Mouse (Mus musculus): Measurements from ENCODE around the gene Gins2. TPM values are rescaled to one million over a fixed set of nuclear protein-coding genes. Genes with fewer than 3 reads are reported as not detected.

Gene Gins2
- polyA plus RNA-seq, 1 experiment: 11.2 TPM

- Histone ChIP-seq H3K27me3 (ENCODE audit: control insufficient read depth, insufficient read depth, insufficient read length) (no peaks in the 10 kb centered on the region), H3K36me3 (ENCODE audit: control insufficient read depth, insufficient read depth) (no peaks in the 10 kb centered on the region), H3K4me2 (ENCODE audit: low read depth) (no peak overlapping the region), H3K79me2 (ENCODE audit: control insufficient read depth, insufficient read depth) (no peaks in the 10 kb centered on the region), H3K4me3 (no peak overlapping the region), H3ac (ENCODE audit: control insufficient read depth, insufficient read length) (no peak overlapping the region)
- TF ChIP-seq MYOD1 (IDR thresholded peaks at IDR 0.05; ENCODE audit: control insufficient read depth in 1 of 3, insufficient read length in 2 of 3, low read depth in 2 of 3) (no peak), SRF (IDR thresholded peaks at IDR 0.05; ENCODE audit: control insufficient read depth, insufficient read length, low read depth) (no peak), CEBPB (IDR thresholded peaks at IDR 0.05; ENCODE audit: insufficient read depth, poor library complexity, severe bottlenecking) (no peak), REST (IDR thresholded peaks at IDR 0.05; ENCODE audit: insufficient read depth, insufficient read length) (no peak), MYOG (IDR thresholded peaks at IDR 0.05; ENCODE audit: control insufficient read depth in 1 of 3, insufficient read depth in 1 of 3, insufficient read length in 2 of 3, low read depth in 2 of 3) (no peak), TCF3 (IDR thresholded peaks at IDR 0.05; ENCODE audit: insufficient read length, low read depth) (no peak), POLR2AphosphoS2 (IDR thresholded peaks at IDR 0.05; ENCODE audit: insufficient read length, low read depth) (no peak), TCF12 (IDR thresholded peaks at IDR 0.05; ENCODE audit: insufficient read depth, poor library complexity, severe bottlenecking) (no peak), USF1 (IDR thresholded peaks at IDR 0.05; ENCODE audit: low read depth) (no peak), MAX (IDR thresholded peaks at IDR 0.05; ENCODE audit: low read depth) (no peak), E2F4 (IDR thresholded peaks at IDR 0.05; ENCODE audit: insufficient read depth) (no peak)
Measured at GRCm38 (mm10) chr8:120616663-120617626, 27.8 kb upstream of the Gins2 start.

DNA sequence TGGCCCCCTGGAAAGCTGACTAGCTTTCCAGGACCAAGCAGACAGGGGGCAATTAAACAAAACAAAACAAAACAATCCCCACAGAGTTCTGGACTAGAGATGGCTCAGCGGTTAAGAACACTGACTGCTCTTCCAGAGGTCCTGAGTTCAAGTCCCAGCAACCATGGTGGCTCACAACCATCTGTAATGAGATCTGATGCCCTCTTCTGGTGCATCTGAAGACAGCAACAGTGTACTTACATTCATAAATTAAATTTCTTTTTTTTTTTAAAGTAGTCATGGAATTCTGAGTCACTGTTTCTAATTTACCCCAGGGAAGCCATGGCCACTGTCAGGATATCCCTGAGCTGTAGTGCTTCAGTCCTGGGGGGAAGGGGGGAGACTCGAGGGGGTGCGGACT lies 25.4 kb upstream of the Gins2 start:
- Histone ChIP-seq H3ac (ENCODE audit: control insufficient read depth, insufficient read length) (no peak overlapping the region), H3K4me3 (no peak overlapping the region), H3K27me3 (ENCODE audit: control insufficient read depth, insufficient read depth, insufficient read length) (no peaks in the 10 kb centered on the region), H3K79me2 (ENCODE audit: control insufficient read depth, insufficient read depth) (no peaks in the 10 kb centered on the region), H3K36me3 (ENCODE audit: control insufficient read depth, insufficient read depth) (no peaks in the 10 kb centered on the region), H3K4me2 (ENCODE audit: low read depth) (no peak overlapping the region)
- no peak for TF ChIP-seq POLR2A (IDR thresholded peaks at IDR 0.05; ENCODE audit: insufficient read length, low read depth)
- TF ChIP-seq POLR2AphosphoS2 (IDR thresholded peaks at IDR 0.05; ENCODE audit: insufficient read length, low read depth): no peak
- TF ChIP-seq SRF (IDR thresholded peaks at IDR 0.05; ENCODE audit: control insufficient read depth, insufficient read length, low read depth): no peak
- no peak for TF ChIP-seq USF1 (IDR thresholded peaks at IDR 0.05; ENCODE audit: low read depth)
- no peak for TF ChIP-seq TCF12 (IDR thresholded peaks at IDR 0.05; ENCODE audit: insufficient read depth, poor library complexity, severe bottlenecking)
- TF ChIP-seq REST (IDR thresholded peaks at IDR 0.05; ENCODE audit: insufficient read depth, insufficient read length): no peak
- no peak for TF ChIP-seq TCF3 (IDR thresholded peaks at IDR 0.05; ENCODE audit: insufficient read length, low read depth)
- no peak for TF ChIP-seq MYOD1 (IDR thresholded peaks at IDR 0.05; ENCODE audit: control insufficient read depth in 1 of 3, insufficient read length in 2 of 3, low read depth in 2 of 3)
- TF ChIP-seq CEBPB (IDR thresholded peaks at IDR 0.05; ENCODE audit: insufficient read depth, poor library complexity, severe bottlenecking): no peak

GRCm38 (mm10) chr8:120610824-120611223 lies 21.7 kb upstream of the Gins2 start:
- Histone ChIP-seq H3K4me2 (ENCODE audit: low read depth) (peak overlapping the region; percentile 9), H3K4me3 (no peak overlapping the region), H3K79me2 (ENCODE audit: control insufficient read depth, insufficient read depth) (no peaks in the 10 kb centered on the region), H3K36me3 (ENCODE audit: control insufficient read depth, insufficient read depth) (no peaks in the 10 kb centered on the region), H3ac (ENCODE audit: control insufficient read depth, insufficient read length) (no peak overlapping the region), H3K27me3 (ENCODE audit: control insufficient read depth, insufficient read depth, insufficient read length) (no peaks in the 10 kb centered on the region)
- TF ChIP-seq REST (IDR thresholded peaks at IDR 0.05; ENCODE audit: insufficient read depth, insufficient read length) (no peak), CEBPB (IDR thresholded peaks at IDR 0.05; ENCODE audit: insufficient read depth, poor library complexity, severe bottlenecking) (peak; percentile 87)

- Histone ChIP-seq H3K4me3 (no peak overlapping the region), H3K79me2 (ENCODE audit: control insufficient read depth, insufficient read depth) (no peaks in the 10 kb centered on the region), H3ac (ENCODE audit: control insufficient read depth, insufficient read length) (no peak overlapping the region), H3K27me3 (ENCODE audit: control insufficient read depth, insufficient read depth, insufficient read length) (no peaks in the 10 kb centered on the region), H3K4me2 (ENCODE audit: low read depth) (peak overlapping the region; percentile 38), H3K36me3 (ENCODE audit: control insufficient read depth, insufficient read depth) (no peaks in the 10 kb centered on the region)
- TF ChIP-seq E2F4 (IDR thresholded peaks at IDR 0.05; ENCODE audit: insufficient read depth): no peak
- TF ChIP-seq POLR2A (IDR thresholded peaks at IDR 0.05; ENCODE audit: insufficient read length, low read depth): no peak
- no peak for TF ChIP-seq MYOG (IDR thresholded peaks at IDR 0.05; ENCODE audit: control insufficient read depth in 1 of 3, insufficient read depth in 1 of 3, insufficient read length in 2 of 3, low read depth in 2 of 3)
- TF ChIP-seq MAX (IDR thresholded peaks at IDR 0.05; ENCODE audit: low read depth): no peak
- TF ChIP-seq POLR2AphosphoS2 (IDR thresholded peaks at IDR 0.05; ENCODE audit: insufficient read length, low read depth): no peak
- no peak for TF ChIP-seq MYOD1 (IDR thresholded peaks at IDR 0.05; ENCODE audit: control insufficient read depth in 1 of 3, insufficient read length in 2 of 3, low read depth in 2 of 3)
- TF ChIP-seq REST (IDR thresholded peaks at IDR 0.05; ENCODE audit: insufficient read depth, insufficient read length): no peak
- no peak for TF ChIP-seq TCF3 (IDR thresholded peaks at IDR 0.05; ENCODE audit: insufficient read length, low read depth)
- no peak for TF ChIP-seq CEBPB (IDR thresholded peaks at IDR 0.05; ENCODE audit: insufficient read depth, poor library complexity, severe bottlenecking)
- no peak for TF ChIP-seq TCF12 (IDR thresholded peaks at IDR 0.05; ENCODE audit: insufficient read depth, poor library complexity, severe bottlenecking)
- TF ChIP-seq USF1 (IDR thresholded peaks at IDR 0.05; ENCODE audit: low read depth): no peak
- TF ChIP-seq SRF (IDR thresholded peaks at IDR 0.05; ENCODE audit: control insufficient read depth, insufficient read length, low read depth): no peak
Measured at GRCm38 (mm10) chr8:120607885-120608284, 18.8 kb upstream of the Gins2 start.
